Mouse (Mus musculus) kidney, embryonic 14.5 days (tissue): ENCODE data around the gene Galnt10. TPM values are rescaled to one million over a fixed set of nuclear protein-coding genes. Genes with fewer than 3 reads are reported as not detected.

Experiments
- ATAC-seq: fragments of 200-750 bp; cut with Nextera tagmentation; 2 replicates; pipeline ENCODE4 v1.8.0; 2017; ENCODE audit warnings: moderate number of reproducible peaks, mild to moderate bottlenecking, moderate TSS enrichment, moderate library complexity; ENCODE audit not compliant: low FRiP score, low TSS enrichment
- H3K27ac ChIP-seq: fragments of 300-500 bp; sonication (generic); 2 replicates; pipeline ENCODE4 v1.5.1; 2014; ENCODE audit warnings: low read depth, mild to moderate bottlenecking, low read length, moderate library complexity, mixed read lengths
- H3K27me3 ChIP-seq: fragments of 300-500 bp; sonication (generic); 2 replicates; pipeline ENCODE4 v1.6.1; 2014; ENCODE audit warnings: mild to moderate bottlenecking, low read length; ENCODE audit not compliant: control insufficient read depth, insufficient read depth
- H3K36me3 ChIP-seq: fragments of 300-500 bp; sonication (generic); 2 replicates; pipeline ENCODE4 v1.6.1; 2014; ENCODE audit warnings: low read length, mixed read lengths; ENCODE audit not compliant: control insufficient read depth, insufficient read depth
- H3K4me1 ChIP-seq: fragments of 300-500 bp; sonication (generic); 2 replicates; pipeline ENCODE4 v1.6.1; 2014; ENCODE audit warnings: low read length, mixed read lengths; ENCODE audit not compliant: control insufficient read depth, insufficient read depth
- H3K4me2 ChIP-seq: fragments of 300-500 bp; sonication (generic); replicated peaks from 2 replicates; pipeline ENCODE4 v1.6.1; 2014; ENCODE audit warnings: low read depth, mild to moderate bottlenecking, low read length
- H3K4me3 ChIP-seq: fragments of 300-500 bp; sonication (generic); 2 replicates; pipeline ENCODE4 v1.5.1; 2014; ENCODE audit warnings: mild to moderate bottlenecking, low read length
- H3K9ac ChIP-seq: fragments of 300-500 bp; sonication (generic); 2 replicates; pipeline ENCODE4 v1.6.1; 2014; ENCODE audit warnings: low read depth, mild to moderate bottlenecking, low read length, moderate library complexity
- H3K9me3 ChIP-seq: fragments of 300-500 bp; sonication (generic); 2 replicates; pipeline ENCODE4 v1.6.1; 2016; ENCODE audit warnings: low read length; ENCODE audit not compliant: control insufficient read depth
- WGBS: fragments of 180-500 bp; shearing (Covaris S2); extraction: QIAGEN DNeasy Blood & Tissue Kit; methylation state at CpG from one replicate; pipeline ENCODE4 v1.1.7; 2014; 5-methylcytosine and 5-hydroxymethylcytosine counted together
- polyA plus RNA-seq: library from polyadenylated mRNA; unstranded; fragments of >200 nt; fragmentation: Nextera tagmentation; extraction: Ambion mirVana; gene quantifications from 2 replicates; pipeline ENCODE4 v1.2.1, GENCODE M21; 2014

Galnt10 gene
- polyA plus RNA-seq, 1 experiment from 2014 or later, result 13.0 TPM

DNA sequence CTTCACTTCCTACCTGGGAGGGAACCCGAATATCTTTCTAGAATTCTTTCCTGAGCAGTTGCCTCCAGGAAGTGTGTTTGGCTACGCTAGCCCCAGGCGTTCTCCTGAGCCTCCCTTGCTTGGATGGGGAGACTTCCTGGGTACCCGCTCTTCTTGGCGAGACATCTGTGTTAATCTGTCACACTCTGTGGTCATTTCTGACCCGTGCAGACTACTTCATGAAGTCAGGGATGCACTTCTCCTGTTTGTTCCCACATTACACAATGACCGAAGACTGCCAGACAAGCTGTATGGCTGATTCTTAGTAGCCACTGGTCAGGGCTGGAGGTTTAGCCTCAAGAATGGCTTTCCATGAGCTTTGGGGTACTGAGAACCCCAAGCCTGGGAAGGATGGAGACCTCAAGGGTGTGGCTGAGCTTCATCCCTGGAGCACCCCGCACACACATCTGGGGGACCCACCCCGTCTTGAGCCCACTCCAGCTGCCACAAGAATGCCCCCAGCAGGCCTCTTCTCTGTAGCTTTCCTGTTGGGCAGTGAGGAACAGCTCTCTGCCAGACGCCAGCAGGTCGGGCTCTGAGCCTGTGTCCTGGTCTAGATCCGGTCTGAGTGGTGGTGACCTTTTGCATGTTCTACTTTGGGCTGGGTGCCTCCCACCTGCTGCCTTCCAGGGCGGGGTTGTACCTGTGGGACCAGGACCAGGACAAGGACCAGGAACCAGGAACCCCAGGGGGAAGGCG, 7.8 kb downstream of the Galnt10 start:
- Histone ChIP-seq H3K4me3 (no peak overlapping the region), H3K27ac (no peak overlapping the region), H3K4me2 (no peak overlapping the region), H3K27me3 (no peaks in the 10 kb centered on the region), H3K36me3 (no peaks in the 10 kb centered on the region), H3K4me1 (peaks cover 39% of the 10 kb centered on the region), H3K9me3 (no peaks in the 10 kb centered on the region), H3K9ac (no peak overlapping the region)
- 83% methylated on average over 14 of the region's 14 CpGs for WGBS
- ATAC-seq, result no peak

DNA sequence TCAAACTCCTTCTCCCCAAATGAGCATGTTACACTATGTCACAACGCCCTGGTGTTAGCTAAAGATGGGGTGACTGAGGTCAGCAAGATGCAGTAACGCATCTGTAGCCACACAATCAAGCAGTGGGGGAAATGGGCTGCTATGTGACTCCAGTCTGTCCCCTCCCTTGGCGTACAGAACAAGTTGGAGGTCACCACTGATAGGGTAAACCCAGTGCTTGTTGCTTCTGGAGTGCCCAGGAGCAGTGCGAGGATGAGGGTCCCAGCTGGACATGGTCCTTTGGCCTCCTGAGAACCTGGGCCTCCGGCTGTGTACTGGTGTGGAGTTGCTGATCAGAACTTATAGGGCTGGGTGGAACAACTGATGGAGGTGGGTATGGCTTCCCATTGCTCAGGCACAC, 8.6 kb downstream of the Galnt10 start:
- no peaks in the 10 kb centered on the region for H3K9me3 ChIP-seq
- no peaks in the 10 kb centered on the region for H3K36me3 ChIP-seq
- no peak overlapping the region for H3K4me2 ChIP-seq
- no peak overlapping the region for H3K4me3 ChIP-seq
- no peak overlapping the region for H3K9ac ChIP-seq
- H3K27me3 ChIP-seq, result no peaks in the 10 kb centered on the region
- H3K4me1 ChIP-seq, result peaks cover 39% of the 10 kb centered on the region
- 90% methylated on average over 5 of the region's 5 CpGs for WGBS
- no peak for ATAC-seq
- no peak overlapping the region for H3K27ac ChIP-seq

DNA sequence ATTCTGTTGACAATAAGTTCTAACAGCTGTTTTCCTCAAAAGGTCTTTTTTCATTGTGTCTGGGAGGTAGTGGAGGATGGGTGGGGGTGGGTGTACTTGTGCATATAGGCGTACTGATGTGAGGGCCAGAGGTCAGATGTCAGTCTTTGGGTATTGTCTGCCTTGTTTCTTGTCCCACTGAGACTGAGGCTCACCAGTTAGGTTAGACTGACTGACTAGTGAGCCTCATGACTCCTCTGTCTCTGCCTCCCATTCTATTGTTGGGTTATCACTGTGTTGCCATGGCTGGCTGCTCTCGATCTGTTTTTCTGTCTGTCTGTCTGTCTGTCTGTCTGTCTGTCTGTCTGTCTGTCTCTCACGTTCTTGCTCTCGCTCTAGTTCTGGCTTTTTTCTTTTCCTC, 9.1 kb downstream of the Galnt10 start:
- WGBS, result 58% methylated on average over 4 of the region's 4 CpGs
- Histone ChIP-seq H3K9ac (no peak overlapping the region), H3K4me3 (no peak overlapping the region)

DNA sequence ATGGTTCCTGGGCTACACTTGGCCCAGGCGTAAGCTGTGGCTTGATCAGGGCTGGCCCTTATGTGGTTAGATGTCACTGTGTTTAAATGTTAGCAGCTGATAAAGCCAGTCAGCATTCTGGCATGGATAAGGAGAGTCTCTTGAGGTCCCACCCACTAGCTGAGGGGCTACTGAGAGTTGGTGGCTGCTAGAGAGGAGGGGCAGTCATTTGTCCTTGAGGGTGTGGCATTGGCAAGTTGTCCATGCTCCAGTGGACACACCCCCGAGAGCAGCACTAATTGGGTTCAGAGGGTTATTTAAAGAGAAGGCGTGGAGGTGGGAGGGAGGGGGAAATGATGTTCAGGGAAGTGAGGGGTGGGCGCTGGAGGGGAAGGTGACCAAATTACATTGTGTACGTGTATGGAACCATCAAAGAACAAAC, 9.7 kb downstream of the Galnt10 start:
- peaks cover 39% of the 10 kb centered on the region for H3K4me1 ChIP-seq

More for the DNA sequence above, 9.1 kb downstream of the Galnt10 start:
- H3K36me3 ChIP-seq, result no peaks in the 10 kb centered on the region
- H3K27me3 ChIP-seq, result no peaks in the 10 kb centered on the region
- no peak overlapping the region for H3K27ac ChIP-seq
- ATAC-seq, result no peak
- no peak overlapping the region for H3K4me2 ChIP-seq
- H3K4me1 ChIP-seq, result peaks cover 39% of the 10 kb centered on the region
- no peaks in the 10 kb centered on the region for H3K9me3 ChIP-seq

DNA sequence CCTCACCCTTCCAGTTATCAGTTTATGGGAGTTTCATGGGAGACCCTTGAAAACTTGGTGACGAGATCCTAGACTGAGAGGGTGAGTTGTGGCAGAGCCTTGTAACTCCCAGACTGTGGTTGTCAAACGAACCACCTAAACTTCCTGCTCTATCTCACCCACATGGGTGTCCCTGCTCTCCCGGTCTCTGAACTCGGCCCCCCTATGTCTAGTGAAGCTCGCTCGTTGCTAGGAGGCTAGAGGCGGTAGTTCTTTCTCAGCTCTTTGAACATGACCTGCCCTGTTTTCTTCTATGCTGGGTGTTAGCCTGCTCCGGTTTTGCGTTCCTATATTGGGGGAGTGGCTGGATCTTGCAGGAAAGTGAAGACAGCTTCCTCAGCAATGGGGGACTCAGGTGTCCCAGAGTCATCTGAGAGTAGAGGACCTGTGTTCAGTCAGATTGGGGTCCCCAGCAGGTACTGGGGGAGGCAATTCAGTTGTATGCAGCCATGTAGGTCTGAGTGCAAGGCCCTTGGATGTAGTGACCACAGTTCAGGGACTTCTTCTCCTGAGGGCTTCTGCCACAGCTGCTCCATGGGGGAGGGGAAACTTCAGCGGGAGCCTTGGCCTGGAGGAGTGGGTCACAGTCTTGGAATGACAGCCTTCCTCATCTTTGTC, 10.6 kb downstream of the Galnt10 start:
- Histone ChIP-seq H3K4me3 (no peak overlapping the region), H3K27ac (no peak overlapping the region), H3K4me1 (peaks cover 43% of the 10 kb centered on the region), H3K27me3 (no peaks in the 10 kb centered on the region), H3K9me3 (no peaks in the 10 kb centered on the region), H3K36me3 (no peaks in the 10 kb centered on the region), H3K4me2 (no peak overlapping the region; the same call in 1 of the 2 replicates), H3K9ac (no peak overlapping the region)
- 41% methylated on average over 10 of the region's 10 CpGs for WGBS
- no peak for ATAC-seq

More for the DNA sequence above, 9.7 kb downstream of the Galnt10 start:
- H3K9ac ChIP-seq, result no peak overlapping the region
- 0 out of 2 replicates have a peak, but pooled peaks have one; percentile 25 for ATAC-seq
- no peak overlapping the region for H3K4me2 ChIP-seq
- no peaks in the 10 kb centered on the region for H3K9me3 ChIP-seq
- H3K4me3 ChIP-seq, result no peak overlapping the region
- no peaks in the 10 kb centered on the region for H3K36me3 ChIP-seq
- 33% methylated on average over 5 of the region's 5 CpGs for WGBS
- no peak overlapping the region for H3K27ac ChIP-seq
- H3K27me3 ChIP-seq, result no peaks in the 10 kb centered on the region

DNA sequence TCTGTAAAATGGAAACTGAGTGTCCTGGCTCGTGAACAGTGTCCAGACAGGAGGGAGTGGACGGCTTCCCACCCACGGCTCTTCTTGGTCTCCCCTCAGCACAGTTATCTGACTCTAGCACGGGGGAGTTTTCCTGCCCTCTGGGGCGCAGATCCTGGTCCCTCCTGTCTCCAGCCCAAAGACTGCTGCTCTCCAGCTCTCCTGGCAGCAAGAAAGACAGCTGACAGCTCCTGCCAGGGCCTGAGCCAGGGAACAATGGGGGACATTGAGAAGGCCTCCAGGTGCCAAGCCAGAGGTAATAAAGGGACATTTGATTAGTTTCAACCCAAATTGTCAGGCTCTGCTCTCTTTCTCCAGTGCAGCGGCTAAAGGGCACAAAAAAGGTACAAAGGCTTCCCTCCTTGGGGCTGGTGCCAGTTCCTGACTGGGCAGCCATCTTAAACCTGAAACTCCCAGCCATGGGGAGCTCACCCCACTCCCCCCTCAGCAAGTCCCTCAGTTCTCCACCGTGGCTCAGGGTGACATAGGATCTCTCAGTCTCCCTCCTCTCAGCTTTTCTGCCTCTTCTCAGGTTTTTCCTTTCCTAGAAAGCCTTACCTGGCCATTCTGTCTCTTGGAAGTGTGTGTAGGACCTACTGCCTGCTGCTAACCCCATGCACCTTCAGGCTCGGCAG, 11.5 kb downstream of the Galnt10 start:
- no peaks in the 10 kb centered on the region for H3K27me3 ChIP-seq
- no peak overlapping the region for H3K9ac ChIP-seq
- no peak overlapping the region for H3K27ac ChIP-seq
- no peaks in the 10 kb centered on the region for H3K36me3 ChIP-seq
- H3K4me3 ChIP-seq, result no peak overlapping the region
- 43% methylated on average over 8 of the region's 8 CpGs for WGBS
- no peaks in the 10 kb centered on the region for H3K9me3 ChIP-seq
- H3K4me2 ChIP-seq, result no peak overlapping the region
- peaks cover 36% of the 10 kb centered on the region for H3K4me1 ChIP-seq
- ATAC-seq, result no peak

DNA sequence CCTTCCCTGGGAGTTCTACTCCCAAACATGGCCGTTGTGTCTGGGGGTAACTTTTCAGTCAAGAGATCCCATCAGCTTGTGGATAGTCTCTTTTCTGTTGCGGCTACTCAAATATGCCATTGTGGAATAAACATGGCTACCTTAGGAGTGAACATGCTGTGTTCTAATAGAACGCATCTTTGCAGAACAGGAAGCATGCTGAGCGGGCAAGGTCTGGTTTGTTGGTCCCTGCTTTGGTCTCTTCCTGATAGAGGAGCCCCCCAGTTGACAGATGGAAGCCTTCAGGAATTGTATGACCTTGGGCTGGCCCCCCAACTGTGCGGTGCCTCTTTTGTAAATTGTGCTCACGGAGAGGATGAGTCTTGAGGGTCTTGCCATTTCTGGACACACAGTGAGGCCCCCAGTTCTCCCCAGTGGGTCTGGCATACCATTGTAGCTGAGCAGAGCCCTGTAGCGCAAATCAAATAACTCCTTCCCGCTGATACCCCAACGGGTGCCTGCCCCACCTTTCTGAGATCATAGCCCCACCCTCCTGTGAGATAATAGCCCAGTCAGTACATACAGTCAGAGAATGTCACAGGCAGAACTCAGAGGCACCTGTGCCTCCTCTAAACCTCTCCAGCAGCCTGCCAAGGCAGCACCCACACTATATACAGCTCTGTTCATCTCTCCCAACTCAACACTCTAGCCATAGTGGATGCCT, 12.3 kb downstream of the Galnt10 start:
- Histone ChIP-seq H3K27me3 (no peaks in the 10 kb centered on the region), H3K4me3 (no peak overlapping the region), H3K36me3 (no peaks in the 10 kb centered on the region), H3K27ac (no peak overlapping the region), H3K4me1 (peaks cover 33% of the 10 kb centered on the region), H3K9ac (no peak overlapping the region), H3K4me2 (no peak overlapping the region), H3K9me3 (no peaks in the 10 kb centered on the region)
- ATAC-seq, result no peak
- WGBS, result 91% methylated on average over 9 of the region's 9 CpGs

DNA sequence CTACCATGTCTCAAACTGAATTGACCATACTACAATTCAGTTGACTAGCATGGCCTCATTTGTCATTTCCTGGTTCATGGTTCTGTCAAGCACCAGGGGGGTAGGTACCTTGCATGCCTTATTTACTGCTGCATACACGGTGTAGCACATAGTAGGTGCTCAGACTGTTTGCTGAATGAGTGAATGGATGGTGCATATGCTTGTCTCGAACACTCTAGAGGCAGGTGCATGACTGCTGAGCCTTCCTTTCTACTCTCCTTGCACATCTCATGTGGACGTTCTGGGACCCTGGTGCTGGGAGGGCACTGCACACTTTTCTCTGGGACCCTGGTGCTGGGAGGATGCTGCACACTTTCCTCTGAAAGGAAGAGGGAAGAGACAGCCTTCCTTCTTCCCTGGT, 13.0 kb downstream of the Galnt10 start:
- Histone ChIP-seq H3K27ac (no peak overlapping the region), H3K4me3 (no peak overlapping the region), H3K9me3 (no peaks in the 10 kb centered on the region), H3K9ac (no peak overlapping the region), H3K4me1 (peaks cover 33% of the 10 kb centered on the region), H3K36me3 (no peaks in the 10 kb centered on the region), H3K27me3 (no peaks in the 10 kb centered on the region), H3K4me2 (no peak overlapping the region)
- no peak for ATAC-seq
- 81% methylated on average over 3 of the region's 3 CpGs for WGBS
